Mouse (Mus musculus) urinary bladder, postnatal 10 days (tissue): Measurements from ENCODE around the gene Nlrp6.

Experiments used
- DNase-seq: peaks from one replicate; pipeline ENCODE4 v3.0.0; 2022; ENCODE audit warnings: low spot score

The Nlrp6 gene

GRCm38 (mm10) chr7:140912846-140913482, 7.7 kb upstream of the Nlrp6 start:
- no peak for DNase-seq

GRCm38 (mm10) chr7:140914031-140914690, 6.5 kb upstream of the Nlrp6 start:
- DNase-seq, result no peak

DNA sequence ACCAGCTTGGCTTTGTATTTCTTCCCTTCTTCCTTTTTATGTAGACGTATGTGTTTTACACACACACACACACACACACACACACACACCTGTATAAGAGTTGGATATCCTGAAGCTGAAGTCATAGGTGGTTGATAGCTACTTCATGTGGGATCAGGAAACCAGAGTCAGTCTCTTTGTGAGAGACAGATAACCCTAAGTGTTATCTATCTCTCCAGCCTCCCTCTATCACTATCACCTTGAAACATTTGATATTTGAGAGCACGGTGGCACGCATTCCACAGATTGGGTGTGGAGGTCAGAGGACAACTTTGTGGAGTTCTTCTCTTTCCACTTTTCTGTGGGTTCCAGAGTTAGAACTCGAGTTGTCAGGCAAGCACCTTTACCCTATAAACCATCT, 791 bp upstream of the Nlrp6 start:
- no peak for DNase-seq

- no peak for DNase-seq
Observed at GRCm38 (mm10) chr7:140921225-140921975, 698 bp downstream of the Nlrp6 start.

GRCm38 (mm10) chr7:140922398-140923069, 1.8 kb downstream of the Nlrp6 start:
- no peak for DNase-seq

DNA sequence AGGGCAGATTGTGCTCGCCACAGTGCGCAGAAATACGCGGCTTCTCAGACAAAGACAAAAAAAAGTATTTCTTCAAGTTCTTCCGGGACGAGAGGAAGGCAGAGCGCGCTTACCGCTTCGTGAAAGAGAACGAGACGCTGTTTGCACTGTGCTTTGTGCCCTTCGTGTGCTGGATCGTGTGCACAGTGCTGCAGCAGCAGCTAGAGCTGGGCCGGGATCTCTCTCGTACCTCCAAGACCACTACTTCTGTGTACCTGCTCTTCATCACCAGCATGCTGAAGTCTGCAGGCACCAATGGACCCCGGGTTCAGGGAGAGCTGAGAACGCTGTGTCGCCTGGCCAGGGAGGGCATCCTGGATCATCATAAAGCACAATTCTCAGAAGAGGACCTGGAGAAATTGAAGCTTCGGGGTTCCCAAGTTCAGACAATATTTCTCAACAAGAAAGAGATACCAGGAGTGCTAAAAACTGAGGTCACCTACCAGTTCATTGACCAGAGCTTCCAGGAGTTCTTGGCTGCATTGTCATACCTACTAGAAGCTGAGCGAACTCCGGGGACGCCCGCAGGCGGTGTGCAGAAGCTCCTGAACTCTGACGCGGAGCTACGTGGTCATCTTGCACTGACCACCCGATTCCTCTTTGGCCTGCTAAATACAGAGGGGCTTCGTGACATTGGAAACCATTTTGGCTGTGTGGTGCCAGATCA, 2.5 kb downstream of the Nlrp6 start:
- DNase-seq, result no peak

DNA sequence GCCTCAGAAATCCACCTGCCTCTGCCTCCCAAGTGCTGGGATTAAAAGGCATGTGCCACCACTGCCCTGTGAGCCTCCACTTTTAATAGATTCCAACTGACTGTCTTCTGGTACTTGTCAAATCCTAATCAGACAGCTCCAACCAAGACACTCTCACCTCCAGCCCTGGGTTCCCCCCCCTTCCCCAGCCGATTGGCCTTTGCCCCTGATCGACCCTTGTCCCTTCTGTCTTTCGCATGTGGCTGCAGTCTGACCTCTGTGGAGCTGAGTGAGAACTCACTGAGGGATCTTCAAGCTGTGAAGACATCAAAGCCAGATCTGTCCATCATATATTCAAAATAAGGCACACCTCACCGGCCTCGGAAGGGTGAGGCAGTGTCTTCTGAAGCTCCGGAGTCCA, 6.5 kb downstream of the Nlrp6 start:
- DNase-seq, result no peak

DNA sequence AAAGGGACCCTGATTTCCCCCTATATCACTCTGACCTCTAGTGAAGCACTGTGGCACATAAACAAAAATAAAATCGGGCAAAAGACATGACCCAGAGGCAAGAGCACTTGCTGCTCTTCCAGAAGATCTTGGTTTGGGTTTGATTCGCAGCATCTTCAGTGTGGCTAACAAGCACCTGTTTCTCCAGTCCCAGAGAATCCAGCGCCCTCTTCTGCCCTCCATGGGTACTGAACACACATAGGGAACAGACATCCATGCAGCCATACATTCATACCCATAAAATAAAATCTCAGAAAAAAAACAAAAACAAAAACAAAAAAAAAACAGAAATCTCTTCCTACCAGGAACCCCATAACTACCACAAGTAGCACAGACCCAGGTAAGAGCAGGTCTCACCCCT, 17.7 kb downstream of the Nlrp6 start:
- no peak for DNase-seq

DNA sequence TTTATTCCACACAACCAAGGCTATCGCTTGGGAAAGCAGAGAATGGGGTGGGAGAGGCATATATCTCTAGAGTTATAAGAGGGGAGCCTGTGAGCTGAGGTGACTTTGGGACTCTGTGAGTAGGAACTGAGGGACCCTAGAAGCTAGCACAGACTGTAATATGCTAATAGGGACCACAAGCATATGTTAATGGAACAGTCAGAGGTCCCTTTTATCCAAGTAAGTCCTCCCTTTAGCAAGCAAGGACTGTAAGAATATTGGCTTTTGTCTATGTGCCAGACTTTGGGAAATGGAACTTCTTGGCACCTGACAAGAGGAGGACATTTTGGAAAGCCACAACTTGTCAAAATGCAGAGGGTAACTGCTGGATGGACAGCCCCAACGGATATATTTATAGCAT, 18.2 kb downstream of the Nlrp6 start:
- no peak for DNase-seq

DNA sequence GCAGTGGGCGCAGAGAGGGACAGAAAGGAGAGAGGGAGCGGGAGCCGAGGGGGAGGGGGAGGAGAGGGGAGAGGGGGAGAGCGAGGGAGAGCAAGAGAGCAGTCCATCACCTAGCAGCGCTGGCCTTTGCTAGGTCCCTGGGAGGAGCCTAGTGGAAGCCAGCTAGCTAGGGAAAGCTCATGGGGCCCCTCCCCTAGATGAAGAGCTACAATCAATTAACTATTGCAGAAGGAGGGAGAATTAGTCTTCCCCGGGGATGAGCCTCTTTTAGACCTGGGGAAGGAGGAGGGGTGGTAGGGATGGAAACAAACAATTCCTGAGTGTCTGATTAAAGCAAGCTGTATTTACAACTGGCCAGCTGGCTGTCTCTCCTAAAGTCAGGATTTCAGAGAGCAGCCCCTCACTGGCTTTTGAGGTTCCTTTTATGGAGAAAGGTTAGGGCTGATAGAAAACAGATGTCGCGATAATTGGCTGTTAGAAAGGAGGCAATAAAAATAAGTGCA, 19.0 kb downstream of the Nlrp6 start:
- no peak for DNase-seq

DNA sequence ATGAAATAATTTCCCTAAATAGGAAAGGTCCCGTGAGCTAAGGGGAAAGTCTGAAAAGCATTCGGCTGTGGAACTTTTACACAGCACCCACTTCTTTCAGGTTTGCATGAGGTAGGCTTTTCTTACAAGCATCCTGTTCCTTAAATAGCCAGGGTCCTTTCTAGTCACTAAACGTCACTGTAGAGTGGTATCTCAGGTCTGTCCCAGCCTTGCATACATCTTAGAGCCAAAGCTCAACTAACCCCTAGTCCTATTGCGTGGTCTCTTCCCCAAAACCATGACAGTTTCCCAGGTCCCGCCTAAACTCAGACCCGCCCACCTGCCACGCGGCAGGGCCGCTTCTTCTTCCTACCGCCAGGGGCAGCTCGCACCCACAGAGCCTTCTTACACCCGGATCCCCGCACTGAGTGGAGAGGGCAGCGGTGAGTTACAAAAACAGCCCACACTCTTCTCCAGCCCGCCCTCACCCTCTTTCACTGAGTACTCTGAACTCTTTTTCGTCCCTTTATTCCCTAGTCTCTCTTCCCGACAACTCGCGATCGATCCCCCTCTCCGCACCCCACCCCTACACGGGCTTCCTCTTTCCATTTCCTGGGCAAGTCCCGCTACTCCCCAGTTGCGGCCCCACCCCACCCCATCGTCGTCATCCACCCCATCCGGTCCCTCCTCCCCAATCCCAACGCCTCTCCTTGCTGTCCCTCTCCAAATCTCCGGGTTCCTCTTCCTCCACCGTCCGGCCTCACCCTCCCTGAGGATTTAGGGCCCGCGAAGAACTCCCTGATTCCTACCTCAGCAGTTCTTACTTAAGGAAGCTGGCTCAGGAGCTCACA, 20.7 kb downstream of the Nlrp6 start, which contains the start of gene Pgghg:
TSS of gene Pgghg (plus strand) at position 170 of the 830 bp plus-strand sequence.
- peak; percentile 62 for DNase-seq

- DNase-seq, result no peak
Observed at GRCm38 (mm10) chr7:140942341-140942740, 21.6 kb downstream of the Nlrp6 start.

- DNase-seq, result no peak
Observed at GRCm38 (mm10) chr7:140942811-140943210, 22.1 kb downstream of the Nlrp6 start.

- no peak for DNase-seq
Observed at GRCm38 (mm10) chr7:140943356-140943755, 22.7 kb downstream of the Nlrp6 start.

DNA sequence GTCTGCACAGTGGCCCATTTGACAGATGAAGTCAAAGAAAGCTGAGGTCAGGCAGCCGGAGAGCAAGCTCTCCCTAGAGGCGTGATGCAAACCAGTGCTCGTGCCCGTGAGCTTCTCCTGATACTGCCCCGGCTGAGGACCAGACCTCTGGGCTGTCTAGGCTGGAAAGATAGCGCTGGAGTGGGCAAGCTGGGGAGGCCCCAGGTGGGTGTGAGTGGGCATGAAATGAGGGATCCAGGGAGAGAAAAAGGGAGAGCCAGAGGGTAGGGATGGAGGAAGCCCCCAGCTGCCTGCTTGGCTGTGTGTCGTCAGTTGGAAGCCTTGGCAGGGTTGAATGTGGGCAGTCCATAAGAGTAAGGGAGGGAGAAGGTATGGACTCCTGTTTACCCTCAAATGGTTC, 23.5 kb downstream of the Nlrp6 start:
- DNase-seq, result no peak

GRCm38 (mm10) chr7:140945247-140945646, 24.5 kb downstream of the Nlrp6 start:
- no peak for DNase-seq

DNA sequence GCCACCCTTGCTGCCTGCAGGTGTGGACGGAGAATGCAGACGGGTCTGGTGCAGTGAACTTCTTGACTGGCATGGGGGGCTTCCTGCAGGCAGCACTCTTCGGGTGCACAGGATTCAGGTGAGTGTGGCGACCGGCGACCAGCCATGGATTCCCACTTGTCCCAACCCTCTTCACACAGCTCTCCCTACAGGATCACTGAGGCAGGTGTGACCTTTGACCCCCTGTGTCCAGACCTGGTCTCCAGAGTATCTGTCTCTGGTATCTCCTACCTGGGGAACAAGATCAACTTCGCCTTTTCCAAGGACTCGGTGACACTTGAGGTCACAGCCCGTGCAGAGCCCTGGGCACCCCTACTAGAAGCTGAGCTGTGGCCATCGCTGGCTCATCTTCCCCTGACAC, 25.6 kb downstream of the Nlrp6 start:
- no peak for DNase-seq

DNA sequence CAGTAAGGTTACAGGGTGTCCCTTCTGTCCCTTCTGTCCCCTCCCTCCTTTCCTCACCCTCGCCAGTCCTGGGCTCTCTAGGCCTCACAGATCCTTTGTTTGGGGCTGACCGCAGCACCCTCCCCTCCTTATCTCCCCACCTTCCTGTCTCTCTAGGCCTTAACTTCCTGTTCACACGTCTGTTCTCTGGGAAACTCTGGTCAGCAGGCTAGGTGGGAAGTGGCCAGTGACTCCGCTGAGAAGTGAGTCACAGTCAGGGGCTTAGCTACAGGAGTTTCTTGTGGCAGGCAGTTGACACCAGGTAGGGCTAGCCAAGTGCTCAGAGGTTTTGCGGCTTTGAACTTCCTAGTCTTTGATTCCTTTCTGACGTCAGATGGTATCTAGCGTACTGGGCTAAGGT, 26.3 kb downstream of the Nlrp6 start:
- DNase-seq, result no peak

DNA sequence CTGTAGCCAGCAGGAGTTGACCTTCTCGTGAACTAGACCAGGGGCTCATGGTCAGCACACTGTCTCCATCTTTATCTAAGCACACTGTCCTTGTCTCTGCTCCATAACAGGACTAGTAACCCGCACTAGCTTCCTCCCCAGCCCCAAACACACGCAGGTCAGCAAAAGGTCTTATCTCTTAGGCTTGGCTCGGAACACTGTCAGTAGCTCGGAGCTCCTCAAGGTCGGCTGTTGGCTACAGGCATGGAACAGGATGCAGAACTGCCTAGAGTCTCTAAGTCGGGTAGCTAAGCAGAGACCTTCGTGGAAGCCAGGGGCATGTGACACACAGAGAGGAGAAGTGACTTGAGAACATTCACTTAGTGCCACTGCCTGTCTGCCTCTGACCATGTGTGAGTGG, 27.5 kb downstream of the Nlrp6 start:
- no peak for DNase-seq

- no peak for DNase-seq
Observed at GRCm38 (mm10) chr7:140949255-140949654, 28.6 kb downstream of the Nlrp6 start.
